Mouse (Mus musculus) heart, adult 8-10 months (tissue): ENCODE measurements around the gene Ifnl3. TPM values are rescaled to one million over a fixed set of nuclear protein-coding genes. Genes with fewer than 3 reads are reported as not detected.

Source experiments
- microRNA-seq: library from miRNA; unstranded; fragments of <30 nt; microRNA quantifications from one replicate; pipeline ENCODE4 v1.2.0, GENCODE M21; 2022
- total RNA-seq, 4 experiments: library from RNA; stranded (reverse); gene quantifications; 2 replicates each; pipeline ENCODE4 v1.2.4; 2022

Gene Ifnl3
- total RNA-seq, 4 experiments from 2014 or later, result not detected

Small RNA genes lying within 50 kb of the gene (microRNA-seq; reads per million reads assigned to microRNA genes)
- gene Mir7049, result not detected

Other genes with a start within 250 kb of the Ifnl3 start
- 10 to 100 TPM; 13.7 to 16.8 (median 15.2) TPM for gene Eid2b, start 245.1 kb upstream of the Ifnl3 start, total RNA-seq
- gene Selenov, start 231.7 kb upstream of the Ifnl3 start, total RNA-seq, result not detected
- gene Dll3, start 220.6 kb upstream of the Ifnl3 start, total RNA-seq, result not detected
- gene Timm50, start 210.8 kb upstream of the Ifnl3 start, total RNA-seq, result 10 to 100 TPM; 59.2 to 68.5 (median 64.4) TPM
- 10 to 100 TPM; 56.0 to 63.2 (median 57.6) TPM for gene Supt5, start 184.1 kb upstream of the Ifnl3 start, total RNA-seq
- 100 to 1,000 TPM; 472 to 574 (median 541) TPM for gene Rps16, start 172.2 kb upstream of the Ifnl3 start, total RNA-seq
- gene Plekhg2, start 150.2 kb upstream of the Ifnl3 start, total RNA-seq, result 10 to 100 TPM in 3 of 4 experiments, 1 to 10 TPM in 1; 8.9 to 13.2 (median 11.2) TPM
- 10 to 100 TPM; 12.2 to 40.6 (median 16.5) TPM for gene Zfp36, start 142.6 kb upstream of the Ifnl3 start, total RNA-seq
- 10 to 100 TPM; 19.5 to 24.0 (median 22.2) TPM for gene Med29, start 130.1 kb upstream of the Ifnl3 start, total RNA-seq
- 10 to 100 TPM; 35.7 to 44.4 (median 39.1) TPM for gene Paf1, start 129.9 kb upstream of the Ifnl3 start, total RNA-seq
- gene Gmfg, start 85.4 kb upstream of the Ifnl3 start, total RNA-seq, result 1 to 10 TPM; 3.5 to 5.7 (median 4.8) TPM
- under 1 TPM; 0.43 to 0.82 (median 0.61) TPM for gene Lrfn1, start 70.9 kb upstream of the Ifnl3 start, total RNA-seq
- not detected for gene Ifnl2, start 12.4 kb upstream of the Ifnl3 start, total RNA-seq
- not detected for gene Sycn, start 18.0 kb downstream of the Ifnl3 start, total RNA-seq
- gene Nccrp1, start 24.4 kb downstream of the Ifnl3 start, total RNA-seq, result not detected
- gene Samd4b, start 75.3 kb downstream of the Ifnl3 start, total RNA-seq, result 10 to 100 TPM; 19.4 to 23.4 (median 21.5) TPM
- gene Pak4, start 75.3 kb downstream of the Ifnl3 start, total RNA-seq, result 10 to 100 TPM in 1 of 4 experiments, 1 to 10 TPM in 3; 8.1 to 11.8 (median 8.5) TPM
- not detected for gene Acp7, start 108.5 kb downstream of the Ifnl3 start, total RNA-seq
- gene Fbxo27, start 170.0 kb downstream of the Ifnl3 start, total RNA-seq, result under 1 TPM in 3 of 4 experiments, not detected in 1; 0.11 to 0.72 (median 0.16) TPM
- 1 to 10 TPM in 3 of 4 experiments, under 1 TPM in 1; 0.55 to 1.2 (median 1.1) TPM for gene Fbxo17, start 194.0 kb downstream of the Ifnl3 start, total RNA-seq
- gene Mrps12, start 219.0 kb downstream of the Ifnl3 start, total RNA-seq, result 10 to 100 TPM; 64.0 to 72.6 (median 67.4) TPM
- gene Sars2, start 219.2 kb downstream of the Ifnl3 start, total RNA-seq, result 10 to 100 TPM; 13.1 to 15.0 (median 13.7) TPM
- gene Ccer2, start 233.3 kb downstream of the Ifnl3 start, total RNA-seq, result not detected
- gene Sirt2, start 243.9 kb downstream of the Ifnl3 start, total RNA-seq, result 10 to 100 TPM; 84.0 to 92.6 (median 90.8) TPM
- gene Nfkbib, start 244.7 kb downstream of the Ifnl3 start, total RNA-seq, result 10 to 100 TPM; 22.8 to 29.1 (median 28.1) TPM